Mouse (Mus musculus): Measurements from ENCODE around the gene Vipas39. TPM values are rescaled to one million over a fixed set of nuclear protein-coding genes. Genes with fewer than 3 reads are reported as not detected.
A peak's percentile ranks its signal among the peaks of the same experiment; 100 is the strongest.

The Vipas39 gene
- total and polyA plus RNA-seq, 2 experiments from 2014 or later = 48.7 to 59.4 TPM

DNA sequence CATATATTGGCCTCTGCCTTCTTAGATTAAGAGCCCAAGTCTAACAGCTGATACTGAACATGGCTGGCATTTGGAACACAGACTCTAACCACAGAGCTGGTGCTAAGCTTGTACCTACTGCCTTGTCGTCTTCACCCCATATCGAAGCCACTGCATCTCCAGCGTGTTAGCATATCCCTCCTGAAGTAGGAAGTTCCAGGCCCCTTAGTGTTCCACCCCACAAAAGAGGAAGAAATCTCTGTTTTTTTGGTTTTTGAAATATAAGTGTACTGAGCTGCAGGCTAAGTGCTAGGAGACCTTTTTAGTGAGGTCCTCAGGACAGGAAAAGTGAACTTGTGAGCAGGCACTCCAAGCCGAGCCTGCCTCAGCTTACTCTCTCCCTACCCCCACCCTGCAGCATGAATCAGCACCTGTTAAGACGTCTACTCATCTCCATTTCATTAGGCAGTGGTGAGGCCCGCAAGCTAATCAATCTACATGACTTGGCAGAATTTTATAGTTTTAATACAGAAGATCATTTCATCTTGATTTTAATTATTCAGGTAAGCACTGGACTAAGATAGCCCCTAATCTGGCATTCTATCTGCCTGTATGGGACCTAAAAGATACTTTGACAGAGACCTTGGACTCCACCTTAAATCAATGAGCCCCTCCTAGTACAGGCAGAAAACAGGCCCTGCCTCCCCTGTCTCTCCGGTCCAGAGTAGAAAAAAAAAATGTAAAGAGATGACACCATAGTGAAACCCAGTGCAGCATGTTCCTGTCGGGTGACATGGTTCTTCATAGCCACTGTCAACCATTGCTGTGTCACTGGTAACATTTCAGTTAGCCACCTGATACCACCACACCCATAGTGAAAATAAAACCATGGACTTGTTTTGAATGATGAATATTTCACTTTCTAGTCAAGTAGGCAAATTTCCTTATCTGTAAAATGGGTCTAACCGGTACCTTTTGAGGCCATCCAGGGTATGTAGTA is 9.1 kb upstream of the Vipas39 start:
- WGBS = 91% methylated on average over 9 of the region's 9 CpGs
- Histone ChIP-seq H3K9ac (replicated peaks; ENCODE audit: low read length, poor library complexity, severe bottlenecking) (no peak overlapping the region), H3K4me1 (ENCODE audit: insufficient read depth, low read length) (no peaks in the 10 kb centered on the region), H3K4me3 (ENCODE audit: low read depth, low read length) (no peak overlapping the region), H3K27me3 (ENCODE audit: insufficient read depth, low read length) (no peaks in the 10 kb centered on the region), H3K27ac (ENCODE audit: low read depth, low read length) (no peak overlapping the region), H3K4me2 (ENCODE audit: low read depth, low read length, poor library complexity, severe bottlenecking) (no peak overlapping the region), H3K36me3 (ENCODE audit: insufficient read depth, low read length) (peaks cover 54% of the 10 kb centered on the region), H3K9me3 (ENCODE audit: low read length) (no peaks in the 10 kb centered on the region)
- DNase-seq (ENCODE audit: low spot score) = no peak
- no peak for TF ChIP-seq CTCF (IDR thresholded peaks at IDR 0.05)
- ATAC-seq (ENCODE audit: low FRiP score) = no peak

- H3K27me3 ChIP-seq (ENCODE audit: insufficient read depth, low read length) = no peaks in the 10 kb centered on the region
- H3K4me1 ChIP-seq (ENCODE audit: insufficient read depth, low read length) = 0 out of 2 replicates have a peak, but pooled peaks cover 9% of the 10 kb centered on the region
- H3K9ac ChIP-seq (replicated peaks; ENCODE audit: low read length, poor library complexity, severe bottlenecking) = no peak overlapping the region; the same call in 1 of the 2 replicates
- DNase-seq (ENCODE audit: low spot score) (peak; percentile 42), ATAC-seq (ENCODE audit: low FRiP score) (no peak)
- H3K4me2 ChIP-seq (ENCODE audit: low read depth, low read length, poor library complexity, severe bottlenecking) = peak overlapping the region; percentile 62
- no peaks in the 10 kb centered on the region for H3K9me3 ChIP-seq (ENCODE audit: low read length)
- 23% methylated on average over 4 of the region's 4 CpGs for WGBS
- peak; percentile 62 for TF ChIP-seq CTCF (IDR thresholded peaks at IDR 0.05)
- no peak overlapping the region for H3K27ac ChIP-seq (ENCODE audit: low read depth, low read length)
- peak overlapping the region; percentile 62 for H3K4me3 ChIP-seq (ENCODE audit: low read depth, low read length)
- peaks cover 37% of the 10 kb centered on the region for H3K36me3 ChIP-seq (ENCODE audit: insufficient read depth, low read length)
Measured at GRCm38 (mm10) chr12:87267682-87268081, 1.6 kb upstream of the Vipas39 start.

GRCm38 (mm10) chr12:87266827-87267603 is 959 bp upstream of the Vipas39 start:
- no peaks in the 10 kb centered on the region for H3K27me3 ChIP-seq (ENCODE audit: insufficient read depth, low read length)
- peaks cover 33% of the 10 kb centered on the region for H3K36me3 ChIP-seq (ENCODE audit: insufficient read depth, low read length)
- peak overlapping the region; percentile 62 for H3K4me2 ChIP-seq (ENCODE audit: low read depth, low read length, poor library complexity, severe bottlenecking)
- no peaks in the 10 kb centered on the region for H3K9me3 ChIP-seq (ENCODE audit: low read length)
- H3K27ac ChIP-seq (ENCODE audit: low read depth, low read length) = peak overlapping the region; percentile 86
- TF ChIP-seq CTCF (IDR thresholded peaks at IDR 0.05) = no peak
- peak overlapping the region; percentile 71 for H3K9ac ChIP-seq (replicated peaks; ENCODE audit: low read length, poor library complexity, severe bottlenecking)
- ATAC-seq (ENCODE audit: low FRiP score) = peak; percentile 70
- WGBS = 0% methylated on average over 31 of the region's 31 CpGs
- H3K4me1 ChIP-seq (ENCODE audit: insufficient read depth, low read length) = 0 out of 2 replicates have a peak, but pooled peaks cover 9% of the 10 kb centered on the region
- peak; percentile 26 for DNase-seq (ENCODE audit: low spot score)
- peak overlapping the region; percentile 62 for H3K4me3 ChIP-seq (ENCODE audit: low read depth, low read length)

- no peak for DNase-seq (ENCODE audit: low spot score)
- TF ChIP-seq CTCF (IDR thresholded peaks at IDR 0.05) = no peak
- peak overlapping the region; percentile 62 for H3K4me3 ChIP-seq (ENCODE audit: low read depth, low read length)
- peak overlapping the region; percentile 54 for H3K4me2 ChIP-seq (ENCODE audit: low read depth, low read length, poor library complexity, severe bottlenecking)
- peaks cover 29% of the 10 kb centered on the region for H3K36me3 ChIP-seq (ENCODE audit: insufficient read depth, low read length)
- peak overlapping the region; percentile 71 for H3K9ac ChIP-seq (replicated peaks; ENCODE audit: low read length, poor library complexity, severe bottlenecking)
- H3K9me3 ChIP-seq (ENCODE audit: low read length) = no peaks in the 10 kb centered on the region
- peak overlapping the region; percentile 86 for H3K27ac ChIP-seq (ENCODE audit: low read depth, low read length)
- WGBS = 25% methylated on average over 11 of the region's 11 CpGs
- no peak for ATAC-seq (ENCODE audit: low FRiP score)
- H3K4me1 ChIP-seq (ENCODE audit: insufficient read depth, low read length) = 0 out of 2 replicates have a peak, but pooled peaks cover 9% of the 10 kb centered on the region
- no peaks in the 10 kb centered on the region for H3K27me3 ChIP-seq (ENCODE audit: insufficient read depth, low read length)
Measured at GRCm38 (mm10) chr12:87265444-87265843, 612 bp downstream of the Vipas39 start.

DNA sequence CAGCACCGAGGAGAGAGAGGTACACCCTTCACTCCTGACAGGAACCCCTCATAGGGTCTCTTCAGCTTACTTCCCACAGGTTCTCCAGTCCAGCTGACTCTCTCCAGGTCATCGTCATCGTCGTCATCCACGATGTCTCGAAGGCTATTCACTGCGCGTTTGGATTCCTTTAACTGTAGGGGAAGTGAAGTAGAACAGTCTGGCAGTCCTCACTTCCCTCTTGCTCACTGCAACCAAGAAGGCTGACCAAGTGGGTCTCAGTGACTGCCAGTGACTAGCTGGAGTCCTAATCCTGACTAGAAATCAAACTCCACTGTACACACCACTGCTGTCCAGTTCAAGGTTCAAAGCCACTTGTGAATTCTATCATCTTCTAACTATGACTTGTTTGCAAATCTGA is 5.5 kb downstream of the Vipas39 start:
- Histone ChIP-seq H3K36me3 (ENCODE audit: insufficient read depth, low read length) (peaks cover 45% of the 10 kb centered on the region), H3K27ac (ENCODE audit: low read depth, low read length) (no peak overlapping the region), H3K4me1 (ENCODE audit: insufficient read depth, low read length) (no peaks in the 10 kb centered on the region), H3K9me3 (ENCODE audit: low read length) (no peaks in the 10 kb centered on the region), H3K4me2 (ENCODE audit: low read depth, low read length, poor library complexity, severe bottlenecking) (no peak overlapping the region), H3K4me3 (ENCODE audit: low read depth, low read length) (no peak overlapping the region), H3K27me3 (ENCODE audit: insufficient read depth, low read length) (no peaks in the 10 kb centered on the region), H3K9ac (replicated peaks; ENCODE audit: low read length, poor library complexity, severe bottlenecking) (no peak overlapping the region)
- DNase-seq (ENCODE audit: low spot score) (no peak), ATAC-seq (ENCODE audit: low FRiP score) (no peak)
- TF ChIP-seq CTCF (IDR thresholded peaks at IDR 0.05) = no peak
- WGBS = 96% methylated on average over 8 of the region's 8 CpGs
